Mouse (Mus musculus): Measurements from ENCODE around the gene Fam185a.

Gene Fam185a

DNA sequence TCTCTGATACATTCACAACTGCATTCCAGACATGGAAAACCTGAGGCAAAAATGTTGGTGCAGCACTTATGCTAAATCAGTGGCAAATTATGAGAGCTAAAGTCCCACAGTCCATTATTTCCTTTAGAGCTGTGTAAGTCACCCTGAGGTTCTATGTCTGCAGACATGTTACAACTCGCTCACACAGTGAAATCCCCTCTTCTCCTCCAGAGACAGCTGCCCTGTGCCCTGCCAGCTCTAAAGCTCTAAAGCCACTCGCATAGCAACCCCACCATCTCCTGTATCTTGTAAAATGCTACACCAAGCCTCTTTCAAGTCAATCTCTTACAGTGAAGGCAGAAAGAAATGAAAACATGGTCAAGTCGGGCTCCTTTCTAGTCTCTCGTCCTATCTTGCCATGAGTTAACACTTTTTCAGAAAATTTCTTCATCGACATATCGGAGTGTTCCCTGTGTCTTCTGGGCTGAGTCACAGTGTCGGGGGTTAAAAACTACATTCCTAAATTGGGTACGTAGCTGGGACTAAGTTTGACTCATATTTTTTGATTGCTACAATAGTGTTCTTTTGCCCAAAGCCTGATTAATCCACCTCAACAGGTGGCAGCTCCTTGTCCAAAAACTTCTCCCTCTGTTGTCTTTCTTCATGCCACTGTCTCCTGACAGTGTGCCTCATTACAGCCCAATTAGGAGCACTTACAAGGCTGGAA lies 68.7 kb downstream of the Fam185a start:
- DNase-seq (ENCODE audit: low spot score), result peak; percentile 61

DNA sequence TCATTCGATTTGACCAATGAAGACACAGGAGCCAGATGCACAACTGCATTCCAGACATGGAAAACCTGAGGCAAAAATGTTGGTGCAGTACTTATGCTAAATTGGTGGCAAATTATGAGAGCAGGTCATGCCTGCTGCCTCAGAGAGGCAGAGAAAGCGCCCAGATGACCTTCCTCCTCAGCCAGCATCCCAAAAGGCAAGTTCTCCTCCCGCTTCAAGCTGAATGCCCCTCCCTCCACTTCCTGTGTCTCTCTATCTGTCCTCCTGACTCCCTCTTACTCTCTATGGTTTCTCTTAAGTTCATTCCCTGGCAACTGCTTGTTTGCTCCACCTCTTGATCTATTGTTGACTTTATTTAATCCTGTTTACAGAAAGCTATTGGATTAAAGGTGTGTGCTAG lies 70.0 kb downstream of the Fam185a start:
- DNase-seq (ENCODE audit: low spot score), result no peak

DNA sequence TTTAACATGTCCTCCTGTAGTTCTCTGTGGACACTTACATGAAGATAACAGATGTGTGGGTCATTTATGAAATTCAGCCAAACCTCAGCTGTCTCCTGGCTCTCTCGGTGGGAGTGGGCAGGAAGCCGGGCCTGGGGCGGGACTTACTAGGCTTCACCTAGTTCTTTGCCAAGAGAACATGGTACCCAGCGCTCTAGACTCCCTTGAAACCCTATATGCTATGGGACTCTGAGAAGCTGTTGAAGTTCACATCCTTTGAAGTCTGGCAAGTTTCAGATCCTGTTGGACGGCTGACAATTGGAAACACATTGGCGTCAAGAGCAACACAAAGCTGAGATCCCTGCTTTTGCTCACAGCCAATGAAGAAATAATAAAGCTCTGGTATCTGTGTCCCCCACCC lies 71.6 kb downstream of the Fam185a start:
- peak; percentile 52 for DNase-seq (ENCODE audit: low spot score)

DNA sequence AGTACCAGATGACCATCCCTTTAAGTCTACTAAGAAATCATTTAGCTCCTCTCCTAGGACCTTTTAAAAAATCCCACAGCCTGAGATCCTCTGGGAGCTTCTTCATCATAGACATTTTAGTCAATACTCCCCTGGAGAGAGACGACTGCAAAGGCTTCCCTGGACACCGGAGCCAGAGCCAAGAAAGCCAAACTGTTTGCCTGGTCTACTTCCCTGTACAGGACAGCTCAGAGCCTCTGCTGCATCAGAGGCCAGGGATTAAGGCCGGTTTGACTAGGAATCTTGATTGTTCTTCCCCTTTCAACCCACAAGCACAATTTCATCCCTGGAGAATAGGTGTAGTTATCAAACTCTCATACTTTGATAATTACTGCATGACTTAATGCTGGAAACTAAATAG lies 72.1 kb downstream of the Fam185a start:
- no peak for DNase-seq (ENCODE audit: low spot score)

DNA sequence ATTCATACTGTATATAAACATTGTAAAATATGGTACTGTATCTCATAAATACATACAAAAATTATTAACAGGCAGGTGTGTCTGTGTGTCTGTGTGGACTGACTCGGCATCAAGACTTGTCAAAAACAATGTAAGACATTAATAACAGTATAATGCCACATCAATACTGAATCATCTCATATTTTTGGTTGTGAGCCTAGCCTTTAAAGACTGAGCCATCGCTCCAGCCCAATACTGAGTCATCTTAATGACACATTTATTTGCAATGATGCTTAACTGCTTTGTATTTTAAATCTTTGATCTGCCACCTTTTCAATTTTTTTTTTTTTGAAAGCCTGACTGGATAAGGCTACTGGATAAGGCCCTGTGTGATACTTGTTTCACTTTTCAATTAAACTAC lies 73.7 kb downstream of the Fam185a start:
- DNase-seq (ENCODE audit: low spot score), result no peak

DNA sequence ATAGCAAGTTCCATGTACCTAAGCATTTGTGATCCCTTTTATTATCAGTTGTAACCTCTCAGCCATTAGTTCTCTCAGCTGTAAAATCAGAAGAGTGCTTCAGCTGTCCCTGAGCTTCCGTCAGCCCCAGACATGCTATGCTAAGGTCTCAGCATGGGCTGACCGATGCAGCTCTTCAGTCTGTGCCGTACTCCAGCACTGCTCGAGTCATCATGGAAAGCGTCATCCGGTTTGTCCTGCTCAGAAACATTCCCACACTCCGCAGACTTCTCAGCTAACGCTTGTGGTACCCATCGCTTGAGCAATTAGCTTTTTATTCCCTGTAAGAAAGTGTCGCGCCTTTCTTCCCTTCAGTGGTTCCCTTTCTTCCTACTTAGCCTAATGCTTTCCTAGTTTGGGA lies 74.2 kb downstream of the Fam185a start:
- no peak for DNase-seq (ENCODE audit: low spot score)

DNA sequence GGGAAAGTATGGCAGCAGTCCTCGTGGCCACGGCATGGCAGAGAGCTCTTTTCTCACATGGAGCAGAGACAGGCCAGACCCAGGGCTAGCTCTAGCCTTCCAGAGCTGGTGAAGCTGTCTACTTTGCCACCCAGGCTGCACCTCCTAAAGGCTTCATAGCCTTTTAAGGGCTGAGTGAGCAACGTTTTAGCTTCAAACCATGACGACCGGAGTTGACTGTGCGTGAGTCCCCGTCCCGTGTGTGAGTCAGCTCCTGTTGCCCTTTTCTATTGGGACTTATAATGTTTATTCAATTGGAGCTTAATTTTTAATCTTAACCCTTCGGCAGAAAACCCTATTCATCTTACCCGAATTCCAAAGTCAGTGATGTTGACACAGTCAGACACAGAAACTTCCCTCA lies 75.4 kb downstream of the Fam185a start:
- DNase-seq (ENCODE audit: low spot score), result no peak

DNA sequence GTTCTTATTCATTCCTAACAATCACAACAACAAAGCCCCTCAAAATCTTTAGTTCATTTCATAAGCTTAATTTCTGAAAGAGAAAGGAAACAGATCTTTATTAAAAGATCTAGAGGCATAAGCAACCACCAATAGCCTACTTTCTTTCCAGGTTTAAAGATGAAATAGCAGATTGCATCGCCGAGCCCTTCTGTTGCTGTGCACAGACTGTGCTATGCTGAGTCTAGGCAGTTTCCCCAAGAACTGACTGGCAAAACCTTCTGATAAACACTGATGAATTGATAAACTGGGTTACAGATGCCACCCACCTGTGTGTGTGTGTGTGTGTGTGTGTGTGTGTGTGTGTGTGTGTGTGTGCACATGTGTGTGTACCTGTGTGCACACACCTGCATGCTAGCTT lies 76.2 kb downstream of the Fam185a start:
- DNase-seq (ENCODE audit: low spot score), result no peak

DNA sequence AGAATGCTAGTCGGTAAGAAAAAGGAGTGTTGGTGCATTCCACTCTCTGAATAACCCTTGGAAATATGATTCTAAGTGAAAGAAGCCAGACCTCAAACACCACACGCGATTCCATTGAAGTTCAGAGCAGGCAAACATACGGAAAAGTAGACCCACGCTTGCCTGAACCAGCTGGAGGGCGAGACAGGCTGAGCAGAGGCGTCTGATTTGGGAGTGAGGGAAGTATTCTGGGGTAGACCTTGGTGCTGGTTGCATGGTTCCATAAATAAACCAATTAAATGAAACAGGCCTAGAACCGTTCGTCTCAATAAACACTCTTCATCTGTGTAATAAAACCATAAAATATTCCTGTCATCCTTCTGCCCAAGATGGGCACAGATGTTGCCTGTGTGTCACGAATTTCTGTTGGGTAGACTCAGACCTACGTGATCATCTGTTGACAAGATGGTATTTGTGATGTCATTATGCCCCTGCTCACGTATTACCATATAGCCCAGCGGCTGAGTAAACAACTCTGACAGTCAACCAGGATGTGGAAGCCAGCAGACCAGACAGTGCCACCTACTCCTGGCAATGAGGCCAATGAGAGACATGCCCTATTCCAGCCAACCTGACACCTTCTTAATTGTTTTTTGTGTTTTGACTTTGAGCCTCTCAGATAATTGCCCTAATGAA lies 78.3 kb downstream of the Fam185a start:
- no peak for DNase-seq (ENCODE audit: low spot score)

DNA sequence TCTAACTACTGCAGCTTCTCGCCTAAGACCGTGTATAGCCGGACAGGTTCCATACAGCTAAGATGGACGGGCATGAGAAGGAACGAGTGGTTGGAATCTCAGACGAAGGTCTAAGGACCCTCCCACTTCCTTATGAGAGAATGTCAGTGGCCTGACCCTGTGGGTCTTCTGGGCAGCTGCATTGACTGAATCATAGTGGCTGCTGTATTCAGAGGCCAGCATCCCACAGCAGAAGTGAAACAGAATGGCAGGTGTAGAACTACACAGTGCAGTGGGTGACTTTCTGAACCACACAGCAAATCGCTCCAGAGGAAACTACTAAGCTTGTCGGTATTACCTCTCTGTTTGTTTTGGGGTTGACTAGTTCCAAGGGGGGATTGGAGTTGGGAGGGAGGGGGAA lies 80.4 kb downstream of the Fam185a start:
- no peak for DNase-seq (ENCODE audit: low spot score)

DNA sequence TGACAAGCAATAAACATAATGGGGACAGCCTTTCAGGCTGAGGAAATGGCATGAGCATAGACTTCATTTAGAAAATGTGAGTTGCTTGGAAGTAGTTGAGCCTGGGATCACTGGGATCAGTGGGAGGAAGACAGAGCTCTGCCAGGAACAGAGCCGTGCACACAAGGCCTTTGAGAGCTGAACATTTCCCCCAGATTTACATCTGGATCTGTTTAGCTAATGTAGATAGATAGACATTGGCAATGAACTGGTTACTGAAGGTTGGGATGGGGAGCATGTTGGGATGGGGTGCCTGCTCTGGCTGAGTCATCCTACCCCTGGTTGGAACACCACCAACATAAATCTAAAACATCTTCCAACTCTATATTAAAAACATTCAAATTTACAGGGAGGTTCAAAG lies 82.1 kb downstream of the Fam185a start:
- peak; percentile 39 for DNase-seq (ENCODE audit: low spot score)

DNA sequence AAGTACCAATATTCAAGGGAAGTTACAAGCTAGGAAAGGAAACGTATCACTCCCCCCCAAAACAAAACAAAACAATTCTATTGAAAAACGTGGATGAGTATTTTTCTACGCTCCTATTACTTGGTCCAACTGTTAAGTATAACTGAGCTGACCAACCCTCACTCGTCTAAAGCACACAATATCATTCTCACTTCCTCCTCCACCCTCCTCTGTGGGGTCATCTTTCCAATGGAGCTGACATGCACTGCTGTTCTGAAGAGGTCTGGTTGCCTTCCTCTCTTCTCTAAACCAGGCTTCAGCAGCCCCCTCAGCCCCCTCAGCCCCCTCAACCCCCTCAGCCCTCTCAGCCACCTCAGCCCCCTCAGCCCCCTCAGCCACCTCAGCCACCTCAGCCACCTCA lies 85.0 kb downstream of the Fam185a start:
- DNase-seq (ENCODE audit: low spot score), result no peak

DNA sequence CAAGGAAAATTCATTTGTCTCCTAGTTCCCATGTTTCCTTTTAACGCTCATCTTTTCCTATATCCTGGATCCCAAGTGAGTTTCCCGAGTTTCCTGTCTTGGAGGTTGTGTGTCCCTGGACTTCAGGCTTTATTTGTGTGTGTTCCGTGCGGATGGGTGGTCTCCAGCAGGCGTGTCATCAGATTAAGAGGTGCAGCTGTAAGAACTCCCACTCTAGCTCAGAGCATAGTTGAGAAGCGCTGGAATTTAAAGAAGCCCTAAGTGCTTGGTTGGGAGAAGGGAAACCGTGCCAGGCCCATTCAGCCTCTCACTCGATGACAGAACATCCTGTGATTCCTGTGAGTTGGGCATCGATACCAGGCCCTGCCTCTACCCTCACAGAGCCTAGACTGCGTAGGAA lies 88.6 kb downstream of the Fam185a start:
- DNase-seq (ENCODE audit: low spot score), result no peak

DNA sequence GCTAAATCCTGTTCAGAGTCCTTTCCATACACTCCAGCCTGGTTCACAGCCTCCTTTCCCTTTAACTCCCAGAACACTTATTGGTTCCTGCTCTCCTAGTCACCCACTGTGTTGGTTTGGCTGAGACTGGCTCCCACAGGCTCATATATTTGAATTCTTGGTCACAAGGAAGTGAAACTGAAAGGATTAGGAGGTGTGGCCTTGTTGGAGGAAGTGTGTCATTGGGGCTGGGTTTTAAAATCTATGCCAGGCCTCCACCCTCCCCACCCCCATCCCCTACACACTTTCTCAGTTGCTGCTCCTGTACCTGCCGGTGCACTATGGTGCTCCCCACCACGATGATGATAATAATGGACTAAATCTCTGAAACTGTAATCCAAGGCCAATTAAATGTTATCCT lies 92.8 kb downstream of the Fam185a start:
- DNase-seq (ENCODE audit: low spot score), result no peak

DNA sequence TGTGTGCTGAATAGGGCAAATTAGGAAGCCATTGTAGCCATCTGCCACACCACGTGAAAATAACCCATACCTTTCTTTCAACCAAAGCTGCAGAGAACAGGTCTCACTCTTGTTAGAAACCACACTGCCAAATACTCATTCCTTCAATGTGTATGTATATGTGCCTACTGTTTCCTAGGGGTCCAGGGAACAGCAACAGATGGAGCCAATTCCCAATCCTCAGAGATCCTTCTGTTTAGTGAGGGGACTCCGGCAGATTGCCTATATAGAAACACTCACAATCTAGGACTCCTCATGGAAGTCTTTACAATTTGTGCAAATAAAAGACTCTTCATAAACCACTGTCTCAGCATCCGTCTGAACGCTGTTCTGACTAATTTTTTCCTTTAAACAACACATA lies 93.4 kb downstream of the Fam185a start:
- no peak for DNase-seq (ENCODE audit: low spot score)

DNA sequence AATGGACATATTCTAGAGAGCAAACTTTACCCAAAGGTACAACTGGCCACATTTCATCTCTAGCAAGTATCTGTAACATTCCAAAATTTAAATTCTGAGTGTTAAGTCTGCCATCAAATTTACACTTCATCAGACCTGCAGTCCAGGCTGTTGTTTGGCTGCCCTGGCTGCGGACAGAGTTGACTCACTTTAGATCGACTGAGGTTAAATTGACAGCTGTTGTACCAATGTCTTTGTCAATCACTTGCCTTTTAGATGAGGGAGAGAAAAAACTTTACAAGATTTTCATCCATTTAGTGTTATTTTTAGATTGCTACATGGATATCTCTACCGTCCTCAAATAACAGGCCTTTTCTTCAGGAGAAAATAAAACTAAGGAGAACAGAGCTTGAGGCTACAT lies 94.4 kb downstream of the Fam185a start:
- DNase-seq (ENCODE audit: low spot score), result no peak

DNA sequence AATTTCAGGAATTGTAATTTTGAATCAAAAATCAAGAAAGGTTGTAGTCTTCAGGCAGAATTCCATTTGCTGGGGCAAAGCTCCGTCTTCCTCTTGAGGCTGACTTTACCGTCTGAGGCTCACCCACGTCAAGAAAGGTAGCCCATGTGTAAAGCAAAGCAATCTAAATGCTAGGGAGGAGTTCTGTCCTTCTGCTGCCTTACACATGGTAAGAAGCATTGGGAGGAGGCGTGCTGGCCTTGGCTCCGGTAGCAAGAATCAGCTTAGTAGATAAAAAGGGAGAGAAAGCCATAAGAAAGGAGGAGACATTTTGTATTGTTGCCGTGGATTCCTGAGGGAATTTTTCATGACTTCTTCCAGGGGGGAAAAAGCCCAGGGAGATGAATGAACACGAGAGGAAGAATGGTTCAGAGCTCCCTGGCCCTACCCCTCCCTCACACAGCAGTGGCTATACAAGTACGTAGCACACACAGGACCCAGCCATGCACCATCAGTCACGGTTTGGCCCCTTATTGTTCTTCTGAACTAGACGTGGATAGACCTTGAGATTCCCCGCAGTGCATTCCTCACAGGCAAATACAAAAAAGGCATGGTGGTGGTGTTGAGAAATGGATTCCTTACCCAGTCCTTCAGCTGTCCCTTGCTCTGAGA lies 102.2 kb downstream of the Fam185a start:
- DNase-seq (ENCODE audit: low spot score), result no peak

DNA sequence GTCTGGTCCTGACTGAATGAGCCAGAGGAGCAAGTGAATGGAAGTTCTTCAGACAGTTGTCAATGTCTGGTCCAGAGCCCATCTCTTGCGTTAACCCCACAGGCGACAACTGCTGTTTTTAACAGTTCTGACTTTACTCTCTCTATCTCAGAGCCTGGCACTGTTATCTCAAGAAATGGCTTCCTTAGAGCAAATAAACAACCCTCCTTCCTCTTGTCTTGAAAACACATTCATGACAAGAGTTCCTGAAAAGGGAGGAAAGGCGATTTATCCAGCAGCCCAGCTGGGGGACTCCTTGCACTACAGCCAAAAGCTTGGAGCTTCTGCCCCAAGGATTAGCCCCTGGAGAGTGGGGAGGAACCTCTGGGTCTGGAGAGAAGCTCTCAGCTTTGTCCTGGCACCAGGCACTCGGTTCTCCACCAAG lies 102.7 kb downstream of the Fam185a start:
- peak; percentile 63 for DNase-seq (ENCODE audit: low spot score)

DNA sequence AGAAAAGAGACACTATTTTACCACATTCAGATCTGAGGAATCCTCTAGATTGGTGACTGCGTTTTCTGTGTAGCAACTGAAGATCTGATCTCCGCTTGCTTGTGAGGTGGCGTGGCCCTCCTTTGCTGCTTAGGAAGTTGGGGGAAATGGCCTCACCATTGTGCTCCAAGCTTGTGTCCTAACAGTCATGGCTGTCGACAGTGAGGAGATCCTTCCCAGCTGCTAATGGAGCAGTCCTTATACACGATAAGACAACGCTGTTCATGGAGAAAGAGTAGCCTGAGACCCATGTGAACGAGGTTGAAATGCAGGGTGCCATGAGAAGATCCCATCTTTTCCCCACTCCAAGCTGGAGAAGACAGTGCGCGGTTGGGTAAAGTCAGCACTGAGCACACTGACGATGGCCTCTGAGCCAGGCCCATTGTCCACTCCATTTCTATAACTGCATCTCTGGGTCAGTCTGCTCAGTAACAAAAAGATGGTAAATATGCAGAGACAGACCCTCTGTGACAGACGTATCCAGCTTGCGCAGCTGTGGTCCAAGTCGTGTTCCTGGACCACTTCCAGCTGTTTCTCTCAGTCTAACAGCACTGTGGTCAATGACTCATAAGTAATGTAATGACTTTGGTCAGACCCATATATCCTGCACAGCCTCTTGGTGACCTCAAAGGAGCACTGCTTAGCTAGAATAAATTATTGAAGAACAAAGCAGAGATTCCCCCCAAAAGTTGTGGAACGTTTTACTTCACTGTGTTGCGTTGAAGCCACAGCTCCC lies 103.5 kb downstream of the Fam185a start:
- peak; percentile 30 for DNase-seq (ENCODE audit: low spot score)

DNA sequence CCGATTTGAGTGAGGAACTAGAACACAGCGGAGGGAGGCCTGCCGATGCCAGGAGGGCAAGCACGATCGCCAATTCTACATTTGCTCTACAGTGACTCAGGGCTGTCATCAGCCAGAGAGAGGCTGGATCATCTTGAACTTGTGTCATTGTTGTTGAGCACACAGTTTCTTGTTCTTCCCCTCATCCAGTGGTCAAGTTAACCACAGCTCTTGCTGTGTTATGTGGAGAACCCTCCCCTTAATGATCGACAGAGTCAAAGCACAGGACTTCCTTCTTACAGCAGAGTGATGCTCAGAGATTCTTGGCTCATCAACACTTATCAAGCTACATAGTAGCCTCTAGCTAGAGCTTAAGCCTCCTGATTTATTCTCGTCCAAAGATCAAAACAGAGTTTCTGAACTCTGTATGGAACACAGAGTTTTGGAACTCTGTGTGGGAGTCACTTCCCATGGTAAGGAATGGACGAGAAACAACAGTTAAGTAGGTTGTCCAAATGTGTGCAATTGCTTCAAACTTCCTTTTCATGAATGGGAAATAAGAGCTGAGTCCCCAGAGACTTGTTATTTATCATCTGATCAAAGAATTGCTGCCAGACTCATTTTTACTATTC lies 104.5 kb downstream of the Fam185a start:
- DNase-seq (ENCODE audit: low spot score), result peak; percentile 39

Measured in adipocyte (in vitro differentiated cells).